Mouse (Mus musculus): Measurements from ENCODE around the gene Ppm1k.
"Not testable (repeated sequence)": the region's sequence is repeated elsewhere in the genome, so short reads cannot be mapped to it uniquely, and the experiment has no call there.

Gene Ppm1k

GRCm38 (mm10) chr6:57531441-57531840 lies 3.8 kb downstream of the Ppm1k start:
- no peak for DNase-seq

- DNase-seq: no peak
Observed at GRCm38 (mm10) chr6:57531011-57531410, 4.3 kb downstream of the Ppm1k start.

- no peak for DNase-seq
Observed at GRCm38 (mm10) chr6:57529336-57529845, 5.9 kb downstream of the Ppm1k start.

GRCm38 (mm10) chr6:57526933-57527332 lies 8.3 kb downstream of the Ppm1k start:
- DNase-seq: no peak

GRCm38 (mm10) chr6:57524742-57525141 lies 10.5 kb downstream of the Ppm1k start:
- DNase-seq: no peak

- DNase-seq: no peak
Observed at GRCm38 (mm10) chr6:57520749-57521652, 14.3 kb downstream of the Ppm1k start.

DNA sequence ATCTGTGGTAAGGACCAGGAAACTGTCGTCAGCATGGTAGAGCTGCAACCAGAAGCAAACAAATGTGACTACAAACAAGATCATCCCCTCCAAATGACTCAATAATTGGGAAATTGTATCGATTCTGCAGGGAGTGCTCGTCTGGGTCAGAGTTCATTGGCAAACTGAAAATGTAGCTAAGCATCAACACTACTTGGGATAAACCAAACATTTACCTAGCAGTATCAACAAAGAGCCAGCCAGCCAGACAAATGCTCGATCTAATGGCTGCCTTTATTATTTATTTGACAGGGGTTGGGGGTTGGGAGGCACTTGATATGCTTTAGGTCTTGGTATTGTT lies 21.3 kb downstream of the Ppm1k start:
- DNase-seq: no peak

- DNase-seq: no peak
Observed at GRCm38 (mm10) chr6:57513351-57514034, 21.8 kb downstream of the Ppm1k start.

- no peak for DNase-seq
Observed at GRCm38 (mm10) chr6:57511899-57512298, 23.4 kb downstream of the Ppm1k start.

DNA sequence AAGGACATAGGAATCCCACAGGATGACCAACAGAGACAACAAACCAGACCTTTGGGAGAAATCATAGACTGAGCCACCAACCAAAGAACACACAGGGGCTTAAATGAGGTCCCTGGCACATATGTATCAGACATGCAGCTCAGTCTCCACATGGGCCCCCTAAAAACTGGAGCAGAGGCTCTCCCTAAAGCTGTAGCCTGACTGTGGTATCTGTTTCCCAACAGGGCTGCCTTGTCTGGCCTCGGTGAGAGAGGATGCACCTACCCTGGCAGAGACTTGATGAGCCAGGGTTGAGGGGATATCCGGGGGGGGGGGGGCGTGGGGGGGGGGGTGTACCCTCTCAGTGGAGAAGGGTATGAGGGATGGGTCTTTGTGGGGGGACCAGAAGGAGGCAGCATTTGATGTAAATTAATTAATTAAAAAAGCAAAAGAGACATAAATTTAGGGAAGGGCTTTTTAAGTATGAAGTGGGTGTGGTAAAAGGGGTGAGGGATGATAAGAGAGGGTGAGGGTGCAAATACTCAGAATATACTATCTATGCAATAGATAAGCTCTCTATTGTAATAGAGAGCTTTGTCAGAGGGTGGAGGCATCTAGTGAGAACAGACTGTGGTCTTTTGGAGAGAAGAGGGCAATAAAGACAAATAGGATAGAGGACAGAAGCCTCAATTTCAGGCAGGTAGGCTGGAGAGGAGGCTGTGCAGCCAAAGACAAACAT lies 31.4 kb downstream of the Ppm1k start:
- no peak for DNase-seq

- DNase-seq: no peak
Observed at GRCm38 (mm10) chr6:57499209-57499608, 36.1 kb downstream of the Ppm1k start.

GRCm38 (mm10) chr6:57468161-57468560 lies 67.1 kb downstream of the Ppm1k start:
- DNase-seq: not testable (repeated sequence)
